Mouse (Mus musculus) stomach, postnatal 0 days (tissue): Measurements from ENCODE around the gene Nxpe4. TPM values are rescaled to one million over a fixed set of nuclear protein-coding genes. Genes with fewer than 3 reads are reported as not detected.

Experiments used
- ATAC-seq: fragments of 200-750 bp; cut with Nextera tagmentation; 2 replicates; pipeline ENCODE4 v1.8.0; 2017; ENCODE audit not compliant: low FRiP score, low TSS enrichment
- DNase-seq: peaks from one replicate; pipeline ENCODE4 v3.0.0-alpha.2; 2016; ENCODE audit warnings: low spot score
- H3K27ac ChIP-seq: fragments of 300-500 bp; sonication (generic); replicated peaks from 2 replicates; pipeline ENCODE4 v1.5.1; 2014; ENCODE audit warnings: mild to moderate bottlenecking, control low read depth
- H3K27me3 ChIP-seq: fragments of 300-500 bp; sonication (generic); 2 replicates; pipeline ENCODE4 v1.6.1; 2014; ENCODE audit warnings: low read length; ENCODE audit not compliant: control insufficient read depth, insufficient read depth
- H3K36me3 ChIP-seq: fragments of 300-500 bp; sonication (generic); 2 replicates; pipeline ENCODE4 v1.6.1; 2014; ENCODE audit warnings: low read length, mixed read lengths; ENCODE audit not compliant: control insufficient read depth, insufficient read depth
- H3K4me1 ChIP-seq: fragments of 300-500 bp; sonication (generic); replicated peaks from 2 replicates; pipeline ENCODE4 v1.6.1; 2014; ENCODE audit warnings: antibody characterized with exemption; ENCODE audit not compliant: control insufficient read depth, insufficient read depth
- H3K4me2 ChIP-seq: fragments of 300-500 bp; sonication (generic); replicated peaks from 2 replicates; pipeline ENCODE4 v1.6.1; 2014; ENCODE audit warnings: low read depth, mild to moderate bottlenecking, control low read depth, moderate library complexity
- H3K4me3 ChIP-seq: fragments of 300-500 bp; sonication (generic); 2 replicates; pipeline ENCODE4 v1.5.1; 2014; ENCODE audit warnings: low read depth, low read length, control low read depth
- H3K9ac ChIP-seq: fragments of 300-500 bp; sonication (generic); 2 replicates; pipeline ENCODE4 v1.6.1; 2014; ENCODE audit warnings: mild to moderate bottlenecking, low read length, control low read depth, mixed read lengths
- H3K9me3 ChIP-seq: fragments of 300-500 bp; sonication (generic); 2 replicates; pipeline ENCODE4 v1.6.1; 2016; ENCODE audit warnings: low read length; ENCODE audit not compliant: control insufficient read depth
- CTCF ChIP-seq: IDR thresholded peaks from 2 replicates; pipeline ENCODE4 v1.5.1; 2016; ENCODE audit warnings: antibody characterized with exemption, low read depth, mild to moderate bottlenecking, moderate library complexity
- EP300 ChIP-seq: optimal IDR thresholded peaks from 2 replicates; pipeline ENCODE3; 2016; ENCODE audit warnings: antibody characterized with exemption
- WGBS: fragments of 180-500 bp; shearing (Covaris S2); extraction: QIAGEN DNeasy Blood & Tissue Kit; methylation state at CpG from one replicate; pipeline ENCODE4 v1.1.7; 2014; 5-methylcytosine and 5-hydroxymethylcytosine counted together
- polyA plus RNA-seq: library from polyadenylated mRNA; unstranded; fragments of >200 nt; fragmentation: Nextera tagmentation; extraction: Ambion mirVana; gene quantifications from 2 replicates; pipeline ENCODE4 v1.2.1, GENCODE M21; 2015

Gene Nxpe4
- polyA plus RNA-seq, 1 experiment from 2014 or later = 3.6 TPM

- DNase-seq = no peak
- TF ChIP-seq EP300 (no peak), CTCF (peak; percentile 76)
- Histone ChIP-seq H3K9ac (no peak overlapping the region), H3K27ac (no peak overlapping the region), H3K27me3 (no peaks in the 10 kb centered on the region), H3K36me3 (no peaks in the 10 kb centered on the region), H3K4me3 (no peak overlapping the region), H3K4me1 (no peaks in the 10 kb centered on the region), H3K4me2 (no peak overlapping the region), H3K9me3 (no peaks in the 10 kb centered on the region)
- 32% methylated on average over 5 of the region's 5 CpGs for WGBS
- ATAC-seq = no peak
Observed at GRCm38 (mm10) chr9:48447783-48448209, 286.0 kb downstream of the Nxpe4 start.

Other genes with a start within 250 kb of the Nxpe4 start
- gene Nxpe2, start 191.4 kb downstream of the Nxpe4 start, polyA plus RNA-seq = 0.57 and 1.1 TPM in 2 replicates